Mouse (Mus musculus) liver, adult 2 months (tissue): Measurements from ENCODE around the gene Olfr452. TPM values are rescaled to one million over a fixed set of nuclear protein-coding genes. Genes with fewer than 3 reads are reported as not detected.

Experiments
- DNase-seq: peaks from one replicate; pipeline ENCODE4 v3.0.0-alpha.2; 2011; ENCODE audit warnings: low read depth, low spot score; ENCODE audit errors: extremely low read depth
- H3K27ac ChIP-seq: fragments of 200-500 bp; replicated peaks from 2 replicates; pipeline ENCODE4 v1.5.1; 2012; ENCODE audit warnings: low read depth, mild to moderate bottlenecking, control low read depth, inconsistent platforms, low read length; ENCODE audit not compliant: insufficient read depth
- H3K27me3 ChIP-seq: fragments of 200-500 bp; 2 replicates; pipeline ENCODE4 v1.6.1; 2012; ENCODE audit warnings: mild to moderate bottlenecking, moderate library complexity, low read length, inconsistent platforms; ENCODE audit not compliant: control insufficient read depth, insufficient read depth
- H3K36me3 ChIP-seq: fragments of 200-500 bp; 2 replicates; pipeline ENCODE4 v1.6.1; 2012; ENCODE audit warnings: low read length, inconsistent platforms; ENCODE audit not compliant: control insufficient read depth, insufficient read depth
- H3K4me1 ChIP-seq: fragments of 200-500 bp; 2 replicates; pipeline ENCODE4 v1.6.1; 2011; ENCODE audit warnings: low read length; ENCODE audit not compliant: control insufficient read depth, insufficient read depth
- H3K4me3 ChIP-seq: fragments of 200-500 bp; 2 replicates; pipeline ENCODE4 v1.5.1; 2011; ENCODE audit warnings: low read depth, mild to moderate bottlenecking, control low read depth, low read length, moderate library complexity; ENCODE audit not compliant: insufficient read depth
- H3K79me2 ChIP-seq: fragments of 200-500 bp; 2 replicates; pipeline ENCODE4 v1.6.1; 2012; ENCODE audit warnings: inconsistent platforms, mild to moderate bottlenecking, low read length, moderate library complexity; ENCODE audit not compliant: control insufficient read depth, insufficient read depth
- H3K9ac ChIP-seq: fragments of 200-500 bp; 2 replicates; pipeline ENCODE4 v1.6.1; 2012; ENCODE audit warnings: low read depth, mild to moderate bottlenecking, control low read depth, inconsistent platforms, low read length
- CTCF ChIP-seq: fragments of 200-500 bp; IDR thresholded peaks from 2 replicates; pipeline ENCODE4 v1.5.1; 2011; ENCODE audit warnings: low read depth, low read length, control low read depth
- POLR2A ChIP-seq: fragments of 200-500 bp; IDR thresholded peaks from 2 replicates; pipeline ENCODE4 v1.6.1; 2011; ENCODE audit warnings: low read length, control low read depth; ENCODE audit not compliant: insufficient read depth; ENCODE audit errors: extremely low read depth
- WGBS: fragments of 180-500 bp; shearing (Covaris S2); methylation state at CpG from one replicate; pipeline ENCODE4 v1.1.7; 2018; 5-methylcytosine and 5-hydroxymethylcytosine counted together
- polyA plus RNA-seq: library from polyadenylated mRNA; depleted of rRNA; stranded (reverse); fragments of >200 nt; gene quantifications from 2 replicates; pipeline ENCODE4 v1.2.3, GENCODE M21; 2012; rRNA removed
- total RNA-seq: library from RNA; depleted of rRNA; stranded (reverse); fragments of >200 nt; gene quantifications from 2 replicates; pipeline ENCODE4 v1.2.3, GENCODE M21; 2014; rRNA removed

Gene Olfr452
- total RNA-seq, result not detected in 2 replicates
- polyA plus RNA-seq, result not detected in 2 replicates

DNA sequence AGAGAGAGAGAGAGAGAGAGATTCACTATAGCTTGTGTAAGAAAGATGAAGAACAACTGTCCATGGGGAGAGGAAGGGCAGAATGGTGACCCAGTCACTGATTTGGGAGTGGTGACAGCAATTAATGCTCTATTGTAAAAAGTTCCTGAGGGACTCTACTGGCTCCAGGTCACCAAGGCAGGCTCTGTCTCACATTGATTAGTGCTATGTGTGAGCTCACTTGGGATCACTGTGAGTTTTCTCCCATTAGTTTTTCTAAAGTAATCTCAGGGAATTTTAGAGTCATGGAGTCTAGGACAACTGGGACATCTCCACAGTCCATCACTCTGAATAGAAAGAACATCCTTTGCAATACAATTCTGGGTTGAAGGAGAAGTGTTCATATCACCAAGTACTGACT is at the start of gene Olfr452:
Olfr452 (plus strand) TSS at position 301 of the 400 bp plus-strand sequence.
- no peaks in the 10 kb centered on the region for H3K79me2 ChIP-seq
- no peak within 1 kb of the TSS for H3K9ac ChIP-seq
- DNase-seq, result no peak
- no peak within 1 kb of the TSS for H3K4me3 ChIP-seq
- H3K27ac ChIP-seq, result no peak within 1 kb of the TSS
- H3K4me1 ChIP-seq, result no peaks in the 10 kb centered on the region
- H3K36me3 ChIP-seq, result no peaks in the 10 kb centered on the region
- TF ChIP-seq CTCF (no peak), POLR2A (no peak)
- H3K27me3 ChIP-seq, result no peaks in the 10 kb centered on the region

- Histone ChIP-seq H3K27ac (no peak within 1 kb of the TSS), H3K9ac (no peak within 1 kb of the TSS), H3K4me1 (no peaks in the 10 kb centered on the region), H3K4me3 (no peak within 1 kb of the TSS), H3K27me3 (no peaks in the 10 kb centered on the region), H3K36me3 (no peaks in the 10 kb centered on the region), H3K79me2 (no peaks in the 10 kb centered on the region)
- DNase-seq, result no peak
- TF ChIP-seq POLR2A (no peak), CTCF (no peak)
- 92% methylated on average over 1 of the region's 1 CpGs for WGBS
These were observed 45.8 kb upstream of the Olfr452 start, which contains the start of gene Olfr453 for GRCm38 (mm10) chr6:42739071-42739470. TSS of gene Olfr453 (plus strand) at chr6:42739371.

- WGBS, result 70% methylated on average over 5 of the region's 5 CpGs
- TF ChIP-seq CTCF (no peak), POLR2A (no peak)
- Histone ChIP-seq H3K27me3 (no peaks in the 10 kb centered on the region), H3K4me1 (no peaks in the 10 kb centered on the region), H3K4me3 (no peak overlapping the region), H3K9ac (no peak overlapping the region), H3K79me2 (no peaks in the 10 kb centered on the region), H3K36me3 (no peaks in the 10 kb centered on the region), H3K27ac (no peak overlapping the region)
- DNase-seq, result no peak
These were observed 42.6 kb upstream of the Olfr452 start for GRCm38 (mm10) chr6:42742303-42742702.

DNA sequence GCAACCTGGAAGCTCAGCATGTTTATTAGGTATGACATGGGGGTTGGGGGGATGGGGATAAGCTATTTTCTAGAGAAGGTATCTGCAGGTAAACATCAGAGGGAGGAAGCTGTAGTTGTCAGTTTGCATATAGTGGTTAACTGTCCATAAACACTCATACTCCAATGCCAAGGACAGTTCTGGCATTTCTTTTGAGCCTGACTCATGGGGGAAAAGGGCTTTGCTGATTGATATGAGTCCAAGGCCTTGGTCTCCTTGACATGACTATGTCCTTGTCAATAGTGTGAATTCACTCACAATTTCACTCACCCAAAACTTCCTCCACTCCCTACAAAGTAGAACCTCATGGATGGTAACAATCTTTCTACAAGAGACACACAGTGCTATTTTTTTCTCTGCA is 37.0 kb upstream of the Olfr452 start:
- Histone ChIP-seq H3K36me3 (no peaks in the 10 kb centered on the region), H3K4me3 (no peak overlapping the region)
- TF ChIP-seq POLR2A (no peak), CTCF (no peak)

GRCm38 (mm10) chr6:42756104-42756503 is 28.8 kb upstream of the Olfr452 start, which contains the start of gene Olfr38:
TSS of gene Olfr38 (plus strand) at chr6:42756404.
- Histone ChIP-seq H3K9ac (no peak within 1 kb of the TSS), H3K27ac (no peak within 1 kb of the TSS), H3K79me2 (no peaks in the 10 kb centered on the region), H3K27me3 (no peaks in the 10 kb centered on the region), H3K36me3 (no peaks in the 10 kb centered on the region), H3K4me1 (no peaks in the 10 kb centered on the region), H3K4me3 (no peak within 1 kb of the TSS)
- DNase-seq, result no peak
- TF ChIP-seq POLR2A (no peak), CTCF (no peak)
- WGBS, result 58% methylated on average over 1 of the region's 1 CpGs

More for the DNA sequence above, 37.0 kb upstream of the Olfr452 start:
- Histone ChIP-seq H3K79me2 (no peaks in the 10 kb centered on the region), H3K27ac (no peak overlapping the region), H3K4me1 (no peaks in the 10 kb centered on the region), H3K9ac (no peak overlapping the region), H3K27me3 (no peaks in the 10 kb centered on the region)
- no peak for DNase-seq

DNA sequence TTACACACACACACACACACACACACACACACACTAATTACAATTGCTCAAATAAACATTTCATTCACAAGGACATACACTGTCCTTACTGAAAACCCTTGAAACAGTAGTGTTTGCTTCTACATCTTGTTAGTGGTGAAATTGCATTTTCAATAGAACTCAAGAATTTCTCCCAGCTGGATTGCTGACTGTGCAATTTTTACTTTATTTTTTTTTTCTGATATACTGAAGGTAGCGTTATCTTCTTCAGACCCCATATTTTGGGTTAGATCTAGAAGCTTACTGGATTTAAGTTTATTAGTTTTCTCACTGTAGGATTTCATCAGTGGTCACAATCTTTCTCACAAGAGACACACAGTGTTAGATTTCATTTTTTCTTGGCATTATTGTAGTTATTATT is 7.8 kb upstream of the Olfr452 start:
- H3K27me3 ChIP-seq, result no peaks in the 10 kb centered on the region
- H3K36me3 ChIP-seq, result no peaks in the 10 kb centered on the region
- no peak for DNase-seq
- H3K79me2 ChIP-seq, result no peaks in the 10 kb centered on the region
- no peak overlapping the region for H3K4me3 ChIP-seq
- TF ChIP-seq POLR2A (no peak), CTCF (no peak)
- H3K9ac ChIP-seq, result no peak overlapping the region
- no peaks in the 10 kb centered on the region for H3K4me1 ChIP-seq
- 97% methylated on average over 1 of the region's 1 CpGs for WGBS
- H3K27ac ChIP-seq, result no peak overlapping the region
